Mouse (Mus musculus): ENCODE results near the gene Ube2r2. TPM values are rescaled to one million over a fixed set of nuclear protein-coding genes. Genes with fewer than 3 reads are reported as not detected.
A peak's percentile ranks its signal among the peaks of the same experiment; 100 is the strongest.

The Ube2r2 gene
- polyA plus RNA-seq, 1 experiment from 2014 or later = 46.4 TPM

GRCm38 (mm10) chr4:41124180-41124951, 11.2 kb upstream of the Ube2r2 start, which contains the start of gene Nol6:
TSS of gene Nol6 (minus strand) at chr4:41124455.
- peak within 1 kb of the TSS; percentile 64 for H3K9ac ChIP-seq (replicated peaks)
- peak within 1 kb of the TSS; percentile 84 for H3K4me2 ChIP-seq
- H3K36me3 ChIP-seq = peaks cover 30% of the 10 kb centered on the region
- 3% methylated on average over 29 of the region's 29 CpGs for WGBS
- no peaks in the 10 kb centered on the region for H3K27me3 ChIP-seq (replicated peaks)
- peak within 1 kb of the TSS; percentile 65 for H3K27ac ChIP-seq (replicated peaks)
- peak within 1 kb of the TSS; percentile 80 for H3K4me3 ChIP-seq (replicated peaks)
- H3K9me3 ChIP-seq (replicated peaks) = no peaks in the 10 kb centered on the region
- H3K4me1 ChIP-seq = peaks cover 11% of the 10 kb centered on the region
- ATAC-seq (ENCODE audit: low FRiP score) = peak; percentile 100

- Histone ChIP-seq H3K4me2 (no peak overlapping the region), H3K4me1 (peaks cover 2% of the 10 kb centered on the region), H3K27ac (replicated peaks) (no peak overlapping the region), H3K9ac (replicated peaks) (no peak overlapping the region), H3K4me3 (replicated peaks) (no peak overlapping the region), H3K27me3 (replicated peaks) (no peaks in the 10 kb centered on the region), H3K9me3 (replicated peaks) (no peaks in the 10 kb centered on the region), H3K36me3 (no peaks in the 10 kb centered on the region)
- no peak for ATAC-seq (ENCODE audit: low FRiP score)
- 4% methylated on average over 2 of the region's 2 CpGs for WGBS
Observed at GRCm38 (mm10) chr4:41129406-41129805, 6.1 kb upstream of the Ube2r2 start.

- H3K4me2 ChIP-seq = no peak overlapping the region
- no peaks in the 10 kb centered on the region for H3K27me3 ChIP-seq (replicated peaks)
- WGBS = 89% methylated on average over 3 of the region's 3 CpGs
- ATAC-seq (ENCODE audit: low FRiP score) = no peak
- H3K36me3 ChIP-seq = no peaks in the 10 kb centered on the region
- H3K4me1 ChIP-seq = peaks cover 6% of the 10 kb centered on the region
- no peaks in the 10 kb centered on the region for H3K9me3 ChIP-seq (replicated peaks)
- H3K27ac ChIP-seq (replicated peaks) = no peak overlapping the region
- H3K4me3 ChIP-seq (replicated peaks) = no peak overlapping the region
- no peak overlapping the region for H3K9ac ChIP-seq (replicated peaks)
Observed at GRCm38 (mm10) chr4:41129836-41130235, 5.7 kb upstream of the Ube2r2 start.

GRCm38 (mm10) chr4:41132471-41132870, 3.1 kb upstream of the Ube2r2 start:
- no peaks in the 10 kb centered on the region for H3K36me3 ChIP-seq
- 73% methylated on average over 6 of the region's 6 CpGs for WGBS
- peaks cover 12% of the 10 kb centered on the region for H3K4me1 ChIP-seq
- H3K9me3 ChIP-seq (replicated peaks) = no peaks in the 10 kb centered on the region
- no peak overlapping the region for H3K4me2 ChIP-seq
- ATAC-seq (ENCODE audit: low FRiP score) = no peak
- no peak overlapping the region for H3K9ac ChIP-seq (replicated peaks)
- H3K4me3 ChIP-seq (replicated peaks) = no peak overlapping the region
- no peaks in the 10 kb centered on the region for H3K27me3 ChIP-seq (replicated peaks)
- no peak overlapping the region for H3K27ac ChIP-seq (replicated peaks)

GRCm38 (mm10) chr4:41133529-41134291, 1.8 kb upstream of the Ube2r2 start:
- H3K4me1 ChIP-seq = peaks cover 20% of the 10 kb centered on the region
- H3K4me3 ChIP-seq (replicated peaks) = no peak overlapping the region
- no peak overlapping the region for H3K9ac ChIP-seq (replicated peaks)
- WGBS = 73% methylated on average over 6 of the region's 6 CpGs
- no peak overlapping the region for H3K27ac ChIP-seq (replicated peaks)
- no peak for ATAC-seq (ENCODE audit: low FRiP score)
- no peak overlapping the region for H3K4me2 ChIP-seq
- H3K27me3 ChIP-seq (replicated peaks) = no peaks in the 10 kb centered on the region
- H3K36me3 ChIP-seq = peaks cover 4% of the 10 kb centered on the region; the same call in 1 of the 2 replicates
- H3K9me3 ChIP-seq (replicated peaks) = no peaks in the 10 kb centered on the region

- Histone ChIP-seq H3K27ac (replicated peaks) (peak overlapping the region; percentile 96), H3K9me3 (replicated peaks) (no peaks in the 10 kb centered on the region), H3K4me2 (peak overlapping the region; percentile 74), H3K36me3 (peaks cover 5% of the 10 kb centered on the region; the same call in 1 of the 2 replicates), H3K27me3 (replicated peaks) (no peaks in the 10 kb centered on the region), H3K4me1 (peaks cover 20% of the 10 kb centered on the region), H3K9ac (replicated peaks) (peak overlapping the region; percentile 91), H3K4me3 (replicated peaks) (peak overlapping the region; percentile 81)
- peak; percentile 95 for ATAC-seq (ENCODE audit: low FRiP score)
- WGBS = under 1% methylated on average over 27 of the region's 70 CpGs
Observed at GRCm38 (mm10) chr4:41134935-41135710, 420 bp upstream of the Ube2r2 start.

- peak overlapping the region; percentile 91 for H3K9ac ChIP-seq (replicated peaks)
- peaks cover 27% of the 10 kb centered on the region for H3K4me1 ChIP-seq
- peak overlapping the region; percentile 74 for H3K4me2 ChIP-seq
- no peaks in the 10 kb centered on the region for H3K9me3 ChIP-seq (replicated peaks)
- peak overlapping the region; percentile 96 for H3K27ac ChIP-seq (replicated peaks)
- 0% methylated on average over 4 of the region's 4 CpGs for WGBS
- peak overlapping the region; percentile 81 for H3K4me3 ChIP-seq (replicated peaks)
- H3K27me3 ChIP-seq (replicated peaks) = no peaks in the 10 kb centered on the region
- peaks cover 11% of the 10 kb centered on the region for H3K36me3 ChIP-seq
- peak; percentile 37 for ATAC-seq (ENCODE audit: low FRiP score)
Observed at GRCm38 (mm10) chr4:41136454-41136805, 887 bp downstream of the Ube2r2 start.

GRCm38 (mm10) chr4:41136811-41137210, 1.3 kb downstream of the Ube2r2 start:
- H3K36me3 ChIP-seq = peaks cover 11% of the 10 kb centered on the region
- no peak for ATAC-seq (ENCODE audit: low FRiP score)
- H3K27me3 ChIP-seq (replicated peaks) = no peaks in the 10 kb centered on the region
- H3K4me3 ChIP-seq (replicated peaks) = peak overlapping the region; percentile 81
- peak overlapping the region; percentile 96 for H3K27ac ChIP-seq (replicated peaks)
- H3K9ac ChIP-seq (replicated peaks) = peak overlapping the region; percentile 91
- peak overlapping the region; percentile 74 for H3K4me2 ChIP-seq
- WGBS = 0% methylated on average over 8 of the region's 8 CpGs
- H3K9me3 ChIP-seq (replicated peaks) = no peaks in the 10 kb centered on the region
- peaks cover 27% of the 10 kb centered on the region for H3K4me1 ChIP-seq

GRCm38 (mm10) chr4:41140174-41140875, 4.8 kb downstream of the Ube2r2 start:
- H3K36me3 ChIP-seq = peaks cover 11% of the 10 kb centered on the region
- H3K9ac ChIP-seq (replicated peaks) = no peak overlapping the region
- WGBS = 88% methylated on average over 6 of the region's 6 CpGs
- H3K4me3 ChIP-seq (replicated peaks) = no peak overlapping the region
- H3K27ac ChIP-seq (replicated peaks) = no peak overlapping the region
- peaks cover 32% of the 10 kb centered on the region for H3K4me1 ChIP-seq
- no peak for ATAC-seq (ENCODE audit: low FRiP score)
- no peaks in the 10 kb centered on the region for H3K27me3 ChIP-seq (replicated peaks)
- H3K4me2 ChIP-seq = no peak overlapping the region
- no peaks in the 10 kb centered on the region for H3K9me3 ChIP-seq (replicated peaks)

GRCm38 (mm10) chr4:41142601-41143000, 7.1 kb downstream of the Ube2r2 start:
- Histone ChIP-seq H3K4me2 (no peak overlapping the region), H3K9me3 (replicated peaks) (no peaks in the 10 kb centered on the region), H3K4me1 (peaks cover 33% of the 10 kb centered on the region), H3K27me3 (replicated peaks) (no peaks in the 10 kb centered on the region), H3K9ac (replicated peaks) (no peak overlapping the region), H3K4me3 (replicated peaks) (no peak overlapping the region), H3K36me3 (peaks cover 11% of the 10 kb centered on the region), H3K27ac (replicated peaks) (no peak overlapping the region)
- 84% methylated on average over 2 of the region's 2 CpGs for WGBS
- no peak for ATAC-seq (ENCODE audit: low FRiP score)

GRCm38 (mm10) chr4:41149891-41150290, 14.3 kb downstream of the Ube2r2 start:
- Histone ChIP-seq H3K27ac (replicated peaks) (no peak overlapping the region), H3K9ac (replicated peaks) (no peak overlapping the region), H3K9me3 (replicated peaks) (no peaks in the 10 kb centered on the region), H3K36me3 (no peaks in the 10 kb centered on the region), H3K4me1 (peaks cover 12% of the 10 kb centered on the region), H3K4me2 (no peak overlapping the region), H3K4me3 (replicated peaks) (no peak overlapping the region), H3K27me3 (replicated peaks) (no peaks in the 10 kb centered on the region)
- ATAC-seq (ENCODE audit: low FRiP score) = no peak
- 90% methylated on average over 3 of the region's 3 CpGs for WGBS
